In the genomic region with DNA sequence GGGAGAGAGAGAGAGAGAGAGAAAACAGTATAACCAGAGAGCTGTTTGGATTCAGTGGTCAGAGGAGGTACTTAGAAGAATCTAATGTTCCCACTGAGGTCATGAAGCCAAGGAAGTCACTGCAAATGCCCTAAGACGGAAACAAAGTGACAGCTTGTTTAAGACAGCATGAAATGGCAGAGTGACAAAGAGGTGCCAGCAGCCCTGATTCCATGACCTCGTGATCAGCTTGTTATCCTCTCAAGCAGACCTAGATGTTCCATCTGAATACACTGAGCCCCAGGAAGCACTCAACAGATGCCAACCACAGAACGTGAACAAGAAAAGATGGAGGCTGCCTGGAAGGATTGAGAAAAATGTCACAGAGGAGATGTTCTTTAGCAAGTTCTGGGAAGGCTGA, we compare ENCODE assay signal across 34 mouse cellular contexts. TPM values are rescaled to one million over a fixed set of nuclear protein-coding genes. Genes with fewer than 3 reads are reported as not detected.
DNase-seq lines count a peak whose midpoint lies in the region; ATAC-seq and TF ChIP-seq lines count a peak whose summit lies in the region.
"Had no signal": no experiment of that assay in that cellular context is flagged by ENCODE, and none has a peak within 500 bp of the region (broad histone marks: within the 10 kb centered on the region; RNA-seq: fewer than 3 reads in every experiment).

No protein-coding gene starts in this region.

- H3K9ac ChIP-seq in hindbrain, postnatal 0 days (replicated peaks; ENCODE audit: low read length) = no peak overlapping the region
- no peak overlapping the region for H3K9ac ChIP-seq in hindbrain, embryonic 13.5 days
- no peak overlapping the region for H3K9ac ChIP-seq in kidney, embryonic 16.5 days (replicated peaks; ENCODE audit: low read length)
- H3K9ac ChIP-seq: embryonic facial prominence, embryonic 13.5 days; heart, embryonic 15.5 days; hindbrain, embryonic 12.5 days; limb, embryonic 13.5 days; lung, embryonic 15.5 days; neural tube, embryonic 13.5 days; stomach, embryonic 15.5 days had no signal

- peaks cover 5% of the 10 kb centered on the region; the same call in 1 of the 2 replicates for H3K4me1 ChIP-seq in hindbrain, postnatal 0 days (ENCODE audit: insufficient read depth, low read length)
- peaks cover 5% of the 10 kb centered on the region for H3K4me1 ChIP-seq in hindbrain, embryonic 13.5 days (replicated peaks)
- H3K4me1 ChIP-seq in kidney, embryonic 16.5 days (ENCODE audit: insufficient read depth, low read length) = no peaks in the 10 kb centered on the region
- H3K4me1 ChIP-seq: limb, embryonic 13.5 days; lung, embryonic 15.5 days; stomach, embryonic 15.5 days had no signal

- WGBS in hindbrain, postnatal 0 days = 38% methylated on average over 3 of the region's 3 CpGs
- 48% methylated on average over 3 of the region's 3 CpGs for WGBS in hindbrain, embryonic 13.5 days
- WGBS in kidney, embryonic 16.5 days = 54% methylated on average over 3 of the region's 3 CpGs

- TF ChIP-seq CTCF in hindbrain, postnatal 0 days (IDR thresholded peaks at IDR 0.05; ENCODE audit: low read depth) = no peak

- peak; percentile 81 for ATAC-seq in hindbrain, postnatal 0 days
- ATAC-seq in hindbrain, embryonic 13.5 days (ENCODE audit: low FRiP score) = no peak
- ATAC-seq in kidney, embryonic 16.5 days (ENCODE audit: low FRiP score, low TSS enrichment) = no peak
- ATAC-seq in frontal cortex, adult (ENCODE audit: low TSS enrichment) = no peak
- ATAC-seq: forebrain, embryonic 16.5 days; inflammation-experienced regulatory T-cells, adult 6 months had no signal

- no peak overlapping the region for H3K27ac ChIP-seq in hindbrain, postnatal 0 days
- no peak overlapping the region for H3K27ac ChIP-seq in hindbrain, embryonic 13.5 days
- no peak overlapping the region for H3K27ac ChIP-seq in kidney, embryonic 16.5 days (ENCODE audit: low read length)
- H3K27ac ChIP-seq: embryonic facial prominence, embryonic 13.5 days; heart, embryonic 15.5 days; hindbrain, embryonic 12.5 days; limb, embryonic 13.5 days; lung, embryonic 15.5 days; neural tube, embryonic 13.5 days; stomach, embryonic 15.5 days had no signal

- no peak overlapping the region for H3K4me3 ChIP-seq in hindbrain, postnatal 0 days (ENCODE audit: low read length)
- no peak overlapping the region for H3K4me3 ChIP-seq in hindbrain, embryonic 13.5 days
- H3K4me3 ChIP-seq in kidney, embryonic 16.5 days (ENCODE audit: low read length) = no peak overlapping the region
- H3K4me3 ChIP-seq: embryonic facial prominence, embryonic 13.5 days; erythroblast, embryonic 14.5 days; heart, embryonic 15.5 days; hindbrain, embryonic 12.5 days; limb, embryonic 13.5 days; lung, embryonic 15.5 days; neural tube, embryonic 13.5 days; stomach, embryonic 15.5 days had no signal

- no peaks in the 10 kb centered on the region for H3K36me3 ChIP-seq in hindbrain, postnatal 0 days (ENCODE audit: insufficient read depth, low read length)
- no peaks in the 10 kb centered on the region for H3K36me3 ChIP-seq in hindbrain, embryonic 13.5 days
- H3K36me3 ChIP-seq in kidney, embryonic 16.5 days (ENCODE audit: insufficient read depth, low read length) = no peaks in the 10 kb centered on the region
- H3K36me3 ChIP-seq: embryonic facial prominence, embryonic 13.5 days; heart, embryonic 15.5 days; hindbrain, embryonic 12.5 days; limb, embryonic 13.5 days; lung, embryonic 15.5 days; neural tube, embryonic 13.5 days; stomach, embryonic 15.5 days had no signal

- H3K4me2 ChIP-seq in hindbrain, postnatal 0 days (ENCODE audit: low read depth, low read length) = no peak overlapping the region
- H3K4me2 ChIP-seq in hindbrain, embryonic 13.5 days = no peak overlapping the region
- H3K4me2 ChIP-seq in kidney, embryonic 16.5 days (replicated peaks; ENCODE audit: low read depth, low read length) = no peak overlapping the region
- H3K4me2 ChIP-seq: embryonic facial prominence, embryonic 13.5 days; heart, embryonic 15.5 days; hindbrain, embryonic 12.5 days; limb, embryonic 13.5 days; liver, embryonic 11.5 days; lung, embryonic 15.5 days; midbrain, embryonic 11.5 days; neural tube, embryonic 13.5 days; stomach, embryonic 15.5 days had no signal

- H3K27me3 ChIP-seq in hindbrain, postnatal 0 days (ENCODE audit: insufficient read depth, low read length) = no peaks in the 10 kb centered on the region
- H3K27me3 ChIP-seq in hindbrain, embryonic 13.5 days = no peaks in the 10 kb centered on the region
- H3K27me3 ChIP-seq in kidney, embryonic 16.5 days (ENCODE audit: insufficient read depth, low read length) = no peaks in the 10 kb centered on the region
- H3K27me3 ChIP-seq: CH12.LX; embryonic facial prominence, embryonic 13.5 days; heart, embryonic 15.5 days; hindbrain, embryonic 12.5 days; limb, embryonic 13.5 days; lung, embryonic 15.5 days; neural tube, embryonic 13.5 days; stomach, embryonic 15.5 days had no signal

- DNase-seq in cerebellum, adult 11 months = peak; percentile 19
- DNase-seq in cerebellum, adult 8-10 months = no peak
- peak; percentile 77 for DNase-seq in hindbrain, postnatal 0 days (ENCODE audit: low spot score)
- DNase-seq in Muller cell, postnatal 12 days (ENCODE audit: inconsistent ontology term) = peak; percentile 30
- DNase-seq in cerebellum, postnatal 14 days = peak; percentile 73 to 76
- DNase-seq: adrenal gland, adult 8-10 months; kidney, adult 11 months; kidney, postnatal 25 days; right cerebral cortex, postnatal 25 days; thymus, adult 18-20 months; thymus, postnatal 36 days had no signal

- H3K9me3 ChIP-seq in hindbrain, postnatal 0 days (ENCODE audit: low read length) = no peaks in the 10 kb centered on the region
- H3K9me3 ChIP-seq in hindbrain, embryonic 13.5 days = no peaks in the 10 kb centered on the region
- H3K9me3 ChIP-seq in kidney, embryonic 16.5 days (ENCODE audit: low read length) = no peaks in the 10 kb centered on the region
- H3K9me3 ChIP-seq: embryonic facial prominence, embryonic 13.5 days; heart, embryonic 15.5 days; hindbrain, embryonic 12.5 days; limb, embryonic 13.5 days; lung, embryonic 15.5 days; neural tube, embryonic 13.5 days; stomach, embryonic 15.5 days had no signal

RNA-seq across cellular contexts. Expression of a gene that starts 26.2 kb away (rescaled TPM):
- 14.8 and 18.4 TPM in 2 replicates for total RNA-seq in hindbrain, postnatal 0 days (2014; rRNA removed)
- polyA plus RNA-seq in hindbrain, postnatal 0 days (2015; fragmentation: Nextera tagmentation; extraction: Ambion mirVana) = 10.0 and 10.9 TPM in 2 replicates
- 20.0 and 21.7 TPM in 2 replicates for polyA plus RNA-seq in hindbrain, embryonic 13.5 days (2015; fragmentation: Nextera tagmentation; extraction: Ambion mirVana)
- 44.3 and 45.7 TPM in 2 replicates for polyA plus RNA-seq in kidney, embryonic 16.5 days (2015; fragmentation: Nextera tagmentation; extraction: Ambion mirVana)

RNA-seq across cellular contexts. Expression of a gene that starts 30.4 kb away (rescaled TPM):
- total RNA-seq in hindbrain, postnatal 0 days (2014; rRNA removed) = 0.68 and 1.3 TPM in 2 replicates
- 2.0 and 4.2 TPM in 2 replicates for polyA plus RNA-seq in hindbrain, postnatal 0 days (2015; fragmentation: Nextera tagmentation; extraction: Ambion mirVana)
- polyA plus RNA-seq in hindbrain, embryonic 13.5 days (2015; fragmentation: Nextera tagmentation; extraction: Ambion mirVana) = 2.2 TPM in 2 replicates
- 1.1 and 3.1 TPM in 2 replicates for polyA plus RNA-seq in kidney, embryonic 16.5 days (2015; fragmentation: Nextera tagmentation; extraction: Ambion mirVana)
- total RNA-seq: adrenal gland, adult 8-10 months; CH12.LX; common myeloid progenitor, adult 5-6 weeks; gastrocnemius, adult 8-10 months; heart, postnatal 25 days; megakaryocyte, adult 5-6 weeks had no signal
- polyA plus RNA-seq: C2C12; erythroblast, embryonic 14.5 days; inflammation-experienced regulatory T-cells, adult 6 months had no signal

RNA-seq across cellular contexts. Expression of a gene that starts 51.4 kb away (rescaled TPM):
- total RNA-seq in hindbrain, postnatal 0 days (2014; rRNA removed) = 0.54 TPM in 1 of 2 replicates, not detected in the other
- polyA plus RNA-seq in hindbrain, postnatal 0 days (2015; fragmentation: Nextera tagmentation; extraction: Ambion mirVana) = 0.06 TPM in 1 of 2 replicates, not detected in the other
- polyA plus RNA-seq in hindbrain, embryonic 13.5 days (2015; fragmentation: Nextera tagmentation; extraction: Ambion mirVana) = 0.05 TPM in 1 of 2 replicates, not detected in the other
- polyA plus RNA-seq in kidney, embryonic 16.5 days (2015; fragmentation: Nextera tagmentation; extraction: Ambion mirVana) = not detected in 2 replicates
- total RNA-seq: adrenal gland, adult 8-10 months; gastrocnemius, adult 8-10 months; megakaryocyte, adult 5-6 weeks had no signal
- polyA plus RNA-seq: erythroblast, embryonic 14.5 days; heart, embryonic 15.5 days; inflammation-experienced regulatory T-cells, adult 6 months; kidney, embryonic 14.5 days; liver, embryonic 11.5 days; liver, embryonic 16.5 days; lung, embryonic 15.5 days; midbrain, embryonic 11.5 days; neural tube, embryonic 13.5 days had no signal
